Mouse (Mus musculus): ENCODE data around the gene Cdc42bpa.

Cdc42bpa gene

GRCm38 (mm10) chr1:179959721-179960542 is at the start of gene Cdc42bpa:
Cdc42bpa (plus strand) TSS chr1:179960472.
- no peak for DNase-seq (ENCODE audit: extremely low spot score, low read depth, low spot score)

- DNase-seq (ENCODE audit: extremely low spot score, low read depth, low spot score), result no peak
Observed at GRCm38 (mm10) chr1:179913471-179913870, 46.8 kb upstream of the Cdc42bpa start.

- no peak for DNase-seq (ENCODE audit: extremely low spot score, low read depth, low spot score)
Observed at GRCm38 (mm10) chr1:179917036-179917435, 43.2 kb upstream of the Cdc42bpa start.

GRCm38 (mm10) chr1:179917481-179917880 is 42.8 kb upstream of the Cdc42bpa start:
- DNase-seq (ENCODE audit: extremely low spot score, low read depth, low spot score), result no peak

GRCm38 (mm10) chr1:179919656-179920436 is 40.4 kb upstream of the Cdc42bpa start:
- no peak for DNase-seq (ENCODE audit: extremely low spot score, low read depth, low spot score)

GRCm38 (mm10) chr1:179923661-179924405 is 36.4 kb upstream of the Cdc42bpa start:
- no peak for DNase-seq (ENCODE audit: extremely low spot score, low read depth, low spot score)

- DNase-seq (ENCODE audit: extremely low spot score, low read depth, low spot score), result no peak
Observed at GRCm38 (mm10) chr1:179926240-179926639, 34.0 kb upstream of the Cdc42bpa start.

- no peak for DNase-seq (ENCODE audit: extremely low spot score, low read depth, low spot score)
Observed at GRCm38 (mm10) chr1:179927102-179927501, 33.2 kb upstream of the Cdc42bpa start.

- no peak for DNase-seq (ENCODE audit: extremely low spot score, low read depth, low spot score)
Observed at GRCm38 (mm10) chr1:179928822-179929221, 31.4 kb upstream of the Cdc42bpa start.

- DNase-seq (ENCODE audit: extremely low spot score, low read depth, low spot score), result no peak
Observed at GRCm38 (mm10) chr1:179931247-179931646, 29.0 kb upstream of the Cdc42bpa start.

GRCm38 (mm10) chr1:179934064-179934463 is 26.2 kb upstream of the Cdc42bpa start:
- DNase-seq (ENCODE audit: extremely low spot score, low read depth, low spot score), result no peak

GRCm38 (mm10) chr1:179940071-179940786 is 20.0 kb upstream of the Cdc42bpa start:
- no peak for DNase-seq (ENCODE audit: extremely low spot score, low read depth, low spot score)

GRCm38 (mm10) chr1:179940787-179941352 is 19.4 kb upstream of the Cdc42bpa start:
- DNase-seq (ENCODE audit: extremely low spot score, low read depth, low spot score), result no peak

- no peak for DNase-seq (ENCODE audit: extremely low spot score, low read depth, low spot score)
Observed at GRCm38 (mm10) chr1:179945017-179945416, 15.3 kb upstream of the Cdc42bpa start.

- DNase-seq (ENCODE audit: extremely low spot score, low read depth, low spot score), result no peak
Observed at GRCm38 (mm10) chr1:179946616-179947015, 13.7 kb upstream of the Cdc42bpa start.

- DNase-seq (ENCODE audit: extremely low spot score, low read depth, low spot score), result no peak
Observed at GRCm38 (mm10) chr1:179947653-179948052, 12.6 kb upstream of the Cdc42bpa start.

GRCm38 (mm10) chr1:179951597-179951996 is 8.7 kb upstream of the Cdc42bpa start:
- DNase-seq (ENCODE audit: extremely low spot score, low read depth, low spot score), result no peak

GRCm38 (mm10) chr1:179953251-179953650 is 7.0 kb upstream of the Cdc42bpa start:
- no peak for DNase-seq (ENCODE audit: extremely low spot score, low read depth, low spot score)

- no peak for DNase-seq (ENCODE audit: extremely low spot score, low read depth, low spot score)
Observed at GRCm38 (mm10) chr1:179957431-179957830, 2.8 kb upstream of the Cdc42bpa start.

Measured in hindlimb bud, embryonic 11.5 days (tissue).